Mouse (Mus musculus) fat pad, adult 2 months (tissue): ENCODE results near the gene Pdxp.

Experiments used
- DNase-seq: peaks from one replicate; pipeline ENCODE4 v3.0.0-alpha.2; 2011; ENCODE audit warnings: low read depth, low spot score; ENCODE audit errors: extremely low read depth

The Pdxp gene

GRCm38 (mm10) chr15:78962885-78963284 is 49.2 kb downstream of the Pdxp start:
- DNase-seq, result no peak
